Mouse (Mus musculus) C2C12 (cell line): ENCODE results near the gene Tnk2. TPM values are rescaled to one million over a fixed set of nuclear protein-coding genes. Genes with fewer than 3 reads are reported as not detected.

ENCODE experiments used
- H3K27me3 ChIP-seq: one replicate; pipeline ENCODE4 v1.6.1; 2011; ENCODE audit not compliant: control insufficient read depth, insufficient read depth, insufficient read length
- H3K36me3 ChIP-seq: one replicate; pipeline ENCODE4 v1.6.1; 2011; ENCODE audit not compliant: control insufficient read depth, insufficient read depth
- H3K4me3 ChIP-seq: one replicate; pipeline ENCODE4 v1.5.1; 2011; ENCODE audit warnings: mild to moderate bottlenecking, control low read depth; ENCODE audit not compliant: poor library complexity, insufficient read depth, severe bottlenecking
- H3K79me2 ChIP-seq: one replicate; pipeline ENCODE4 v1.6.1; 2011; ENCODE audit not compliant: control insufficient read depth, insufficient read depth
- H3K79me3 ChIP-seq: one replicate; pipeline ENCODE4 v1.6.1; 2011; ENCODE audit warnings: low read depth, control low read depth
- H3ac ChIP-seq: one replicate; pipeline ENCODE3; 2011; ENCODE audit warnings: low read depth; ENCODE audit not compliant: control insufficient read depth, insufficient read length
- CEBPB ChIP-seq: IDR thresholded peaks from one replicate; pipeline ENCODE4 v1.6.1; 2011; ENCODE audit warnings: low read depth, mild to moderate bottlenecking, control low read depth, moderate library complexity
- CTCF ChIP-seq: IDR thresholded peaks from one replicate; pipeline ENCODE4 v1.5.1; 2011; ENCODE audit not compliant: control insufficient read depth, insufficient read depth, insufficient read length
- FOSL1 ChIP-seq: IDR thresholded peaks from one replicate; pipeline ENCODE4 v1.8.0; 2011; ENCODE audit warnings: mild to moderate bottlenecking, low read length; ENCODE audit not compliant: poor library complexity, insufficient read depth, severe bottlenecking
- MAX ChIP-seq: IDR thresholded peaks from one replicate; pipeline ENCODE4 v1.6.1; 2011; ENCODE audit warnings: mild to moderate bottlenecking, control low read depth
- MYOD1 ChIP-seq: IDR thresholded peaks from one replicate; pipeline ENCODE4 v1.6.1; 2011; ENCODE audit warnings: low read depth; ENCODE audit not compliant: control insufficient read depth, insufficient read length
- MYOG ChIP-seq: IDR thresholded peaks from one replicate; pipeline ENCODE4 v1.6.1; 2011; ENCODE audit not compliant: control insufficient read depth, insufficient read length; ENCODE audit errors: extremely low read depth
- USF1 ChIP-seq: IDR thresholded peaks from one replicate; pipeline ENCODE4 v1.6.1; 2011; ENCODE audit warnings: low read depth, mild to moderate bottlenecking, control low read depth, moderate library complexity
- polyA plus RNA-seq: library from polyadenylated mRNA; unstranded; fragments of >200 nt; fragmentation: generic; extraction: Trizol; gene quantifications from one replicate; pipeline ENCODE4 v1.2.1, GENCODE M21; 2012; ENCODE audit warnings: missing spikeins

The Tnk2 gene
- polyA plus RNA-seq, 1 experiment, result 78.4 TPM

DNA sequence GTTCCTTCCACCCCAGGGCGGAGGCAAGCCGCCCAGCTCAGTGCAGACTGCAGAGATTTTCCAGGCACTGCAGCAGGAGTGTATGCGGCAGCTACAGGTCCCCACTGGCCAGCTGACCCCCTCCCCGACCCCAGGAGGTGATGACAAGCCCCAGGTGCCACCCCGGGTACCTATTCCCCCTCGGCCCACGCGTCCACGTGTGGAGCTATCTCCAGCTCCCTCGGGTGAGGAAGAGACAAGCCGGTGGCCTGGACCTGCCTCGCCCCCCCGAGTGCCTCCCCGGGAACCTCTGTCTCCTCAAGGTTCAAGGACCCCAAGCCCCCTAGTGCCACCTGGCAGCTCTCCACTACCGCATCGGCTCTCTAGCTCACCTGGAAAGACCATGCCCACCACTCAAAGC lies 36.3 kb downstream of the Tnk2 start:
- Histone ChIP-seq H3K27me3 (no peaks in the 10 kb centered on the region), H3K79me3 (no peaks in the 10 kb centered on the region), H3K4me3 (no peak overlapping the region), H3K79me2 (no peaks in the 10 kb centered on the region), H3K36me3 (peaks cover 61% of the 10 kb centered on the region), H3ac (no peak overlapping the region)
- no peak for TF ChIP-seq CEBPB
- TF ChIP-seq CTCF, result no peak
- no peak for TF ChIP-seq MYOD1
- no peak for TF ChIP-seq MAX
- no peak for TF ChIP-seq USF1
- TF ChIP-seq FOSL1, result no peak
- no peak for TF ChIP-seq MYOG

GRCm38 (mm10) chr16:32680806-32681205 lies 37.1 kb downstream of the Tnk2 start:
- Histone ChIP-seq H3K27me3 (no peaks in the 10 kb centered on the region), H3K36me3 (peaks cover 53% of the 10 kb centered on the region), H3K4me3 (no peak overlapping the region), H3K79me2 (no peaks in the 10 kb centered on the region), H3K79me3 (no peaks in the 10 kb centered on the region), H3ac (no peak overlapping the region)
- TF ChIP-seq USF1, result no peak

- Histone ChIP-seq H3K4me3 (no peak overlapping the region), H3K36me3 (peaks cover 40% of the 10 kb centered on the region), H3ac (no peak overlapping the region), H3K79me3 (no peaks in the 10 kb centered on the region), H3K79me2 (no peaks in the 10 kb centered on the region), H3K27me3 (no peaks in the 10 kb centered on the region)
- no peak for TF ChIP-seq MYOG
- peak; percentile 62 for TF ChIP-seq CTCF
- no peak for TF ChIP-seq CEBPB
- no peak for TF ChIP-seq FOSL1
- TF ChIP-seq USF1, result no peak
These were observed 38.5 kb downstream of the Tnk2 start for GRCm38 (mm10) chr16:32682194-32682593.

DNA sequence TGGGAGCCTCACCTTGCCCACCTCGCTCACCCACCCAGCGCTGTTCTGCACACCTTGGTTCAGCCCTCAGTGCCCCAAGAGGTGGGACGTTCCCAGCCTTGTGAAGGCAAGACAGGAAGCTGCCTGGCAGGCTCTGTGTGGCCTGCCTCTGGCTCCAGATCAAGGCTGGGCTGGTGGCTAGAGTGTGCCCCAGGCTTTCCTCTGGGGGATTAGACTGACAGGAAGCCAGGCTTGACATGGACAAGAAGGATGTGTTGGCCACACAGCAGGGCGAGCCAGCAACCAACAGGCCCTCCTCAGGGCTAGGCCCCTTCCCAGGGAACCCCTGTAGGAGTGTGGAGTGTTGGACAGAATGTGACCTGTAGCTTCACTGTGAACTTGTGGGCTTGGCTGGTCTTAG lies 39.2 kb downstream of the Tnk2 start:
- Histone ChIP-seq H3K36me3 (peaks cover 40% of the 10 kb centered on the region), H3K79me2 (no peaks in the 10 kb centered on the region), H3K27me3 (no peaks in the 10 kb centered on the region), H3K79me3 (no peaks in the 10 kb centered on the region), H3ac (no peak overlapping the region), H3K4me3 (no peak overlapping the region)
- no peak for TF ChIP-seq CEBPB
- TF ChIP-seq CTCF, result no peak
- TF ChIP-seq MAX, result no peak
- TF ChIP-seq MYOG, result no peak
- TF ChIP-seq USF1, result no peak
- no peak for TF ChIP-seq MYOD1
- no peak for TF ChIP-seq FOSL1

DNA sequence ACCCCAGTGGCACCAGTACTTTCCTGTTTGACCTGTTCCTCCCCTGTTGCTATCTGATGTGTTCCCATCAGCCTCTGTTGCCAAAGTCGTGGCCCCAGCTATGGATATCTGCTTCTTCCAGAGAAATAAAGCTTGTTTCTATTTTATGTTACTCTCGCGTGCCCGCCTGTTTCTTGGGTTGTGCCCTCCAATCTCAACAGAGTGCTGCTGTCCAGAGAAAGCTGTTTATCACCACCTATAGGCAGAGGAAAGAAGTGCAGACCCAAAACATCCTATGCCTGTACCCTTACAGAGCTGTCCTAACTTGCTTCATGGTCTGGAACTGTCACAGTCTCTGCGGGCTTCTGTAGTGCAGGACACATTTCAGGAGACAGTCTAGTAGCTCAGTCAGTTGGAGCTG lies 39.7 kb downstream of the Tnk2 start:
- Histone ChIP-seq H3K27me3 (no peaks in the 10 kb centered on the region), H3K79me3 (no peaks in the 10 kb centered on the region), H3K4me3 (no peak overlapping the region), H3K79me2 (no peaks in the 10 kb centered on the region), H3K36me3 (peaks cover 40% of the 10 kb centered on the region), H3ac (no peak overlapping the region)
- TF ChIP-seq FOSL1 (no peak), USF1 (no peak), CEBPB (no peak), MYOD1 (no peak), MYOG (no peak), MAX (no peak), CTCF (no peak)

- TF ChIP-seq CEBPB (no peak), MYOG (no peak), MAX (no peak), MYOD1 (no peak), USF1 (no peak)
- Histone ChIP-seq H3K79me3 (no peaks in the 10 kb centered on the region), H3K36me3 (peaks cover 23% of the 10 kb centered on the region), H3ac (no peak overlapping the region), H3K79me2 (no peaks in the 10 kb centered on the region), H3K4me3 (no peak overlapping the region), H3K27me3 (no peaks in the 10 kb centered on the region)
These were observed 41.7 kb downstream of the Tnk2 start for GRCm38 (mm10) chr16:32685405-32685804.
